Mouse (Mus musculus) testis, postnatal 14 days (tissue): ENCODE measurements around the gene Rpl18a.

Experiments
- DNase-seq: peaks from one replicate; pipeline ENCODE4 v3.0.0; 2021; ENCODE audit warnings: low spot score

Gene Rpl18a

GRCm38 (mm10) chr8:70880126-70880525, 17.1 kb downstream of the Rpl18a start:
- DNase-seq = no peak

- DNase-seq = no peak
These were observed 17.7 kb downstream of the Rpl18a start for GRCm38 (mm10) chr8:70879500-70879899.

GRCm38 (mm10) chr8:70878178-70878577, 19.0 kb downstream of the Rpl18a start:
- no peak for DNase-seq

GRCm38 (mm10) chr8:70876382-70876781, 20.8 kb downstream of the Rpl18a start:
- no peak for DNase-seq

- no peak for DNase-seq
These were observed 22.8 kb downstream of the Rpl18a start for GRCm38 (mm10) chr8:70874441-70874840.

GRCm38 (mm10) chr8:70873364-70873985, 23.7 kb downstream of the Rpl18a start, which contains the start of gene Ccdc124:
Gene Ccdc124 (minus strand): TSS chr8:70873935.
- DNase-seq = peak; percentile 96

GRCm38 (mm10) chr8:70872643-70873363, 24.4 kb downstream of the Rpl18a start:
- DNase-seq = peak; percentile 38

GRCm38 (mm10) chr8:70871195-70871807, 25.9 kb downstream of the Rpl18a start:
- no peak for DNase-seq

- DNase-seq = peak; percentile 73
These were observed 27.6 kb downstream of the Rpl18a start for GRCm38 (mm10) chr8:70869601-70870041.

- DNase-seq = no peak
These were observed 28.0 kb downstream of the Rpl18a start for GRCm38 (mm10) chr8:70869199-70869571.

- peak; percentile 78 for DNase-seq
These were observed 28.5 kb downstream of the Rpl18a start for GRCm38 (mm10) chr8:70868559-70869198.

GRCm38 (mm10) chr8:70866566-70866965, 30.6 kb downstream of the Rpl18a start:
- DNase-seq = no peak

- DNase-seq = no peak
These were observed 31.2 kb downstream of the Rpl18a start for GRCm38 (mm10) chr8:70866001-70866520.

- DNase-seq = peak; percentile 98
These were observed 31.7 kb downstream of the Rpl18a start for GRCm38 (mm10) chr8:70865350-70866000.

GRCm38 (mm10) chr8:70864712-70865221, 32.4 kb downstream of the Rpl18a start:
- DNase-seq = no peak

- DNase-seq = no peak
These were observed 33.1 kb downstream of the Rpl18a start for GRCm38 (mm10) chr8:70863956-70864711.

- DNase-seq = no peak
These were observed 34.2 kb downstream of the Rpl18a start, which contains the start of gene Kcnn1 for GRCm38 (mm10) chr8:70862824-70863641. Gene Kcnn1 (minus strand): TSS chr8:70863258.

- no peak for DNase-seq
These were observed 39.7 kb downstream of the Rpl18a start for GRCm38 (mm10) chr8:70857516-70857915.

GRCm38 (mm10) chr8:70856541-70857197, 40.5 kb downstream of the Rpl18a start:
- peak; percentile 70 for DNase-seq
